Mouse (Mus musculus) T-cell, adult 2 months (primary cell): ENCODE measurements around the gene Akap1.

Experiments
- DNase-seq: peaks from one replicate; pipeline ENCODE4 v3.0.0; 2022; ENCODE audit warnings: low spot score

Akap1 gene

DNA sequence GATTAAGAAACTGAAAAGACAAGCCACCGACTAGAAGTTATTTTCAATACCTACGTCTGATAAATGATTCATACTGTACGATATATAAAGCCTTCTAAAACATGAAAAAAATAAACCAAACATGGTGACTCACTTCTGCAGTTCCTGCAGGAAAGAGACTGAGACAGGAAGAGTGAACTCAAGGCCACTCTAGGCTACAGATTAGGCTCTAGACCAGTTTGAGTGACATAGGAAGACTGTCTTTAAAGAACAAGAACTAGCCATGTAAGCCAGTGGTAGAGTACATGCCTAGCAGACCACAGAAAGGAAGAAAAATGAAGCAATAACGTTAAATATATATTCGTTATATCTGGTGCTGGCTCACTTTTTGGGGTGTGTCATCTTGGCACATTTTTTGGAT lies 81.9 kb downstream of the Akap1 start:
- no peak for DNase-seq
